In the genomic region with DNA sequence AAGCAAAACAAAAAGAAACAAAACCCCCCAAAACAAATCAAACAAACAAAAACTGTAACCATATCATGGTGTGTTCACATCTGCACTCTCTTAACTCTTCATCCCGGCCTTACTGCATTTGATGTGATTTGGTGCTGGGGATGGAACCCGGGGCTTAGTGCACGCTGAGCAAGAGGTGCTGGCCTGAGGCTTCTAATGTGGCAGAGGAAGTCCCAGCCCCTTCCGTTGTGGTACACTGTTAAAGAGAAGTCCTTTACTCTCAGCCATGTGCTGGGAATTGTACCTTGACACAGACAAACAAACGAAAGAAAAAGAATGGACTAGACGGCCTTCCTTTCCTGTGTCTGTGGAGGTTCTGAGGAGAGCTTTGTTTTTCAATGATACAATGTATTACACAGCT, we compare ENCODE assay signal across 22 mouse cellular contexts. TPM values are rescaled to one million over a fixed set of nuclear protein-coding genes. Genes with fewer than 3 reads are reported as not detected.
"Had no signal": no experiment of that assay in that cellular context is flagged by ENCODE, and none has a peak within 500 bp of the region (broad histone marks: within the 10 kb centered on the region; RNA-seq: fewer than 3 reads in every experiment).

No protein-coding gene starts in this region.

- H3K4me1 ChIP-seq: limb, embryonic 13.5 days; midbrain, embryonic 12.5 days; neural tube, embryonic 15.5 days had no signal

- H3K4me3 ChIP-seq: limb, embryonic 13.5 days; midbrain, embryonic 12.5 days; myocyte; neural tube, embryonic 15.5 days had no signal

- H3K27ac ChIP-seq: kidney, postnatal 0 days; limb, embryonic 13.5 days; midbrain, embryonic 12.5 days; neural tube, embryonic 15.5 days; stomach, postnatal 0 days had no signal

- DNase-seq: kidney, adult 11 months; kidney, adult 9 months; kidney, postnatal 36 days; left cerebral cortex, postnatal 4 days; lung, adult 18-20 months; right cerebral cortex, adult 18-20 months; right cerebral cortex, postnatal 25 days; thymus, adult 2 months; thymus, postnatal 4 days had no signal

- H3K27me3 ChIP-seq: limb, embryonic 13.5 days; midbrain, embryonic 12.5 days; neural tube, embryonic 15.5 days had no signal

- H3K36me3 ChIP-seq: limb, embryonic 13.5 days; midbrain, embryonic 12.5 days; neural tube, embryonic 15.5 days had no signal

RNA-seq across cellular contexts. Expression of gene 4930539E08Rik, which starts 7.0 kb away (rescaled TPM):
- polyA plus RNA-seq: myocyte had no signal

RNA-seq across cellular contexts. Expression of gene Pxt1, which starts 21.5 kb away (rescaled TPM):
- total RNA-seq: layer of hippocampus, adult 18-20 months; layer of hippocampus, postnatal 14 days; left cerebral cortex, adult 18-20 months; left cerebral cortex, postnatal 10 days; left cerebral cortex, postnatal 4 days had no signal
- polyA plus RNA-seq: intestine, embryonic 14.5 days; kidney, postnatal 0 days; limb, embryonic 13.5 days; midbrain, embryonic 12.5 days; myocyte; neural tube, embryonic 11.5 days; neural tube, embryonic 15.5 days; small intestine, adult 2 months had no signal
